Mouse (Mus musculus): Measurements from ENCODE around the gene Znrd1as.
"Not testable (repeated sequence)": the region's sequence is repeated elsewhere in the genome, so short reads cannot be mapped to it uniquely, and the experiment has no call there.

Znrd1as gene

GRCm38 (mm10) chr17:36950981-36951947 lies 7.1 kb upstream of the Znrd1as start, which contains the start of gene Ppp1r11:
Gene Ppp1r11 (minus strand): TSS chr17:36951741.
- in situ Hi-C loops (cut with MboI, MseI) = loop anchor here (5.0 kb wide), 2 partner anchors 76 to 679 kb away; partner anchors contain the start of gene Trim39 (in 1 of the 2)

DNA sequence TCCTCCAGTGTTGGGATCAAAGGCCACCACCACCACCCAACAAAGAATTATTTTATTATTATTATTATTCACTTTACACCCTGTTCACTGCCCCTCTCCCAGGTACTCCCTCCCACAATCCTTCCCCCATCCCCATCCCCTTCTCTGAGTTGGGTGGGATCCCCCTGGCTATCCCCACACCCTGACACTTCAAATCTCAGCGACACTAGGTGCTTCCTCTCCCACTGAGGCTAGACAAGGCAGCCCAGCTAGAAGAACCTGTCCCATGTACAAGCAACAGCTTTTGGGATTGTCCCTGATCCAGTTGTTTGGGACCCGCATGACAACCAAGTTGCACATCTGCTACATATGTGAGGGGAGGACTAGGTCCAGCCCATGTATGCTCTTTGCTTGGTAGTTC lies 5.8 kb upstream of the Znrd1as start:
- in situ Hi-C loops (cut with MboI, MseI) = loop anchor here (5.0 kb wide), 2 partner anchors 75 to 680 kb away; partner anchors contain the start of gene Trim39 (in 1 of the 2)

- in situ Hi-C loops (cut with MboI, MseI) = loop anchor here (5.0 kb wide), 2 partner anchors 74 to 681 kb away; partner anchors contain the start of gene Trim39 (in 1 of the 2)
Measured at GRCm38 (mm10) chr17:36953062-36953461, 5.3 kb upstream of the Znrd1as start.

DNA sequence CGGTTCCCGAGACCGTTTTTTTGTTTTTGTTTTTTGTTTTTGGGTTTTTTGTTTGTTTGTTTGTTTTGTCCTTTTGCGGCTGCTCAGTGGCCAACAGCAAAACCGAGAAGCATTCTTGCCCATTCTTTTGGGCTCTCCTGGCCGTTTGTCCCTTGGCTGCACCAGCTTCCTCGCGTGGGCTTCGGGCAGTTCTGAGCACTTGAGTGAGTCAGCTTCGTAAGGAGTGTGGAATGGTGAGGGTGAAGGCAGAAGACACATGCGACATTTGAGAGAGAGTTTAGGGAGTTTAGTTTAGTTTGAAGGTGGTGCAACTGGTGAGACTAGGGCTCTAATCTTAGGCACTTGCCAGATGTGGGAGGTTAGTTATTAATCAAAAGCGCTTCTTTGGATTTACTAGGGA lies 492 bp downstream of the Znrd1as start:
- in situ Hi-C loops (cut with MboI, MseI) = no loop called here

DNA sequence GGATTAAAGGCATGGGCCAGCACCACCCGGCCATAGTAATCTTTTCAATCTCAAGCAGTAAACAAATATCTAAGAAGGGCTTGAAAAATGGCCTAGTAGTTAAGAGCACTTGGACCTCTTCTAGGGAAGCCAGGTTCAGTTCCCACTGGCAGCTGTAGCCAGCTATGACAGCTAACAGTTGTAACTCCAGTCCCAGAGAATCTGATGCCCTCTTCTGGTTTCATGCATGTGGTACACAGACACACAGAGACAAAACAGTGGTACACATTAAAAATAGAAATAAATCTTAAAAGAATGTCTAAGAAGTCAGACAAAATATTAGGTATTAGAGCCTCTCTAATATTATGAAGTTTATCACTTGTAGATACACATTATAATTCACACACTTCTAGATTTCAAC lies 2.7 kb downstream of the Znrd1as start:
- in situ Hi-C loops (cut with MboI, MseI) = no loop called here

DNA sequence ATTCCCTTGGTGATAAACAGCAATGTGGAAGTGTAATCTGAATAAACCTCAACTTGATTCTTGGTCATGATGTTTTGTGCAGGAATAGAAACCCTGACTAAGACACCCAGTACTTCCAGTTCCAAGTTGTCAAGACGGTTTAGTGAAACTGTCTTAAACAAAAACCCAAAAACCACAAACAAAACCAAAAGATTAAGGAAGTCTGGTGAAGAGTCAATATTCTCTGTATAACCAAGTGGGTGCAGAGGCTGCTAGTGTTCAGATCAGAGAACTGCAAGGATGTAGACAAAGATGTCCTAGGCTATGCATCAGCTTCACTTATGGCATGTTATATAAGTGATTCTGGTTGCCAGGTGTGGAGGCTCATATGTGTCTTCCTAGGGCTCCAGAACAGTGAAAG lies 8.5 kb downstream of the Znrd1as start:
- in situ Hi-C loops (cut with MboI, MseI) = loop anchor here in 1 of 2 experiments (5.0 kb wide), 1 partner anchor 80 kb away; the partner anchor contains the start of gene Gabbr1

GRCm38 (mm10) chr17:36970316-36970890 lies 12.0 kb downstream of the Znrd1as start:
- in situ Hi-C loops (cut with MboI, MseI) = no loop called here

- in situ Hi-C loops (cut with MboI, MseI) = no loop called here
Measured at GRCm38 (mm10) chr17:36971172-36971850, 12.9 kb downstream of the Znrd1as start.

DNA sequence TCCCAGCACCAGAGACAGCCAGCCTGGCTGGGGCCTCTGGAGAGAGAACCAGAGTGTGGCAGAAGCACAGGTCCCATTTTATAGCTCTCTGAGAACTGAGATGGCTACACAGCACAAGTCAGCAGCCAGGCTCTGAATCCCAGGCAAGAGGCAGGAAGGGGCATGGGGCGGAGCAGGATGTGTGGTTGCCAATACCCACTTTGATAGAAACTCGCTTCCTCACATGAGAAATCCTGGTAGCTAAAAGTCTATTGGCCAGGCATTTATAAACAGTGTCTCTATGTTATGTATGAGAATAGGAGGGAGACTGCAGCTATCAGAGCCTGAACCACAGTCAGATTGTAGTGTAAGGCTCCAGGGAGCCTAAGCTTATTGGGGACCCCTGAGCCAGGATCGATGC lies 14.4 kb downstream of the Znrd1as start:
- in situ Hi-C loops (cut with MboI, MseI) = no loop called here

- in situ Hi-C loops (cut with MboI, MseI) = no loop called here
Measured at GRCm38 (mm10) chr17:36973271-36973787, 14.9 kb downstream of the Znrd1as start.

- in situ Hi-C loops (cut with MboI, MseI) = no loop called here
Measured at GRCm38 (mm10) chr17:36981221-36981813, 22.9 kb downstream of the Znrd1as start, which contains the start of gene 2410137M14Rik. Gene 2410137M14Rik (minus strand): TSS chr17:36981237.

DNA sequence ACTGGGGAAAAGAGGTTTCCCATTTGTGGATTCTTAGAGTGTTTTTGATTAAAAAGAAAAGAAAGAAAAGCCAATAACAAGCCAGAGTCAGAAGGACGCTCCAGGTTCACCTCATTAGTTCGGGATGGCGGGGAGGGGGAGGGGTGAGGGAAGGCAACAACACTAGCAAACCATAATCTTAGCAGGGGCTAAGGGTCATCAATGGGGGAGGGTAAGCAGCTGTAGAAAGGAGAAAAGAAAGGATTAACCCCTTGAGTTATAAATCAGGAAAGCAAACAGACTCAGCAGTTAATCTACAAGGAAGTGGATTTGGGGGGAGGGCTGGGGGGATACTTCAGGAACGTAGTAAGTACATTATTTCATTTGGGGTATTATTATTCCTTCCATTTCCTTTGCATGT lies 23.5 kb downstream of the Znrd1as start:
- in situ Hi-C loops (cut with MboI, MseI) = no loop called here

DNA sequence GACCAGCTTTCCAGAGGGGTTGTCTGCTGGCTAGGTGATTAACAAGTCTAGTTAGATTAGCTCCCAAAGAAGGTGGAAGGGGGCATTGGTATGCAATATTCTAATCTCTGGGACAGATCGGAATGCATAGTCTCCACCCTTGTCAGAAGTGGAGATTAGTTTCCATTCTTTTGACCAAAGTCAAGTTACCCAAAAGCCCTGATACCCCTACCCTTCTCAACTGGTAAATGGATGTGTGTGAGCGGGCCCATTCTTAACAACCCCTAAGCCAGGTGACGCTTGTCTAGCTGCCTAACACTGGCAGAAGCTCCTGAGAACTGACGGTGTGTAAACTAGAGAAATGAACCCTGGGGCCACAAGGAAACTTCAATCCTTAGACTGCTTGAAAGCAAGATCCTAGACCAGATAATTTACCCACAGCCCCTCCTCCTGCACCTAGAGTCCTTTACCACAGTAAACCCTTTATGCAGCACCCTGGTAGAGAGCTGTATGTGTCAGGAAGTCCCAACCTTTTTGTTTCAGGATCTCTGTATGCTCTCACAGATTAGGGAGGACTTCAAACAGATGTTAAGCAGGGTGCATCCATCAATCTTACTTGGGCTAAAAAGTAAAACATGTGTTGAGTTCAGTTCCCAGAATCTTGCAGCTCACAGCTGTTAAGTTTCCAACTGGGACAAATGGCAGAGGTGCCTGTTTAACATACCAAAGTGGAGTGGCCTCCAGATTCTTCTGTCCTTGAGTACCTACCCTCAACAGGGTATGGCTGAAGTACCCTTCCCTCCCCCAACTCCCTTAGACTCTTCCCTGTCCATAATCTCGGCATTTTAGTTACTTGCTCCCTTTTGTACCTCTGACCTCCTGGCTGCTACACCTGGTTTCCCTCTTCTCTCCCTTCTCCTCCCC lies 24.1 kb downstream of the Znrd1as start:
- in situ Hi-C loops (cut with MboI, MseI) = no loop called here

DNA sequence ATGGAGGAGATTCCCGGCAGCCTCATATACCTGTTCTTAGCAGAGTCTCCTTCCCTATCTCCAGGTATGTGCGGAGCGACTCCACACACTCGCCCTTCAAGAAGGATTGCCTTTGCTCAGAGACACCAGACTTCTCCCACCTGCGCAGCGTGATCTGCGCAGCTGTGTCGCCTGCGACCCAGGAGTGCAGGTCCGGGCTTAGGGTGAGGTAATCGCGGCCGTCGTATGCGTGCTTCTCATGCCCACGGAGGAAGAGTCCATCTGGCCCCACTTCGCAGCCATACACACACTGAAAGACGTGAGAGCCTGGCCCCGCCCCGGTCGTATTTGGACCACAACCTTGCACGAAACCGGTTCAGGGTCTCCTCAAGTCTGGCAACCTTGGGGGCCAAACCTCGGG lies 30.1 kb downstream of the Znrd1as start:
- in situ Hi-C loops (cut with MboI, MseI) = no loop called here

GRCm38 (mm10) chr17:36989437-36989836 lies 31.0 kb downstream of the Znrd1as start, which contains the start of gene H2-M5:
Gene H2-M5 (minus strand): TSS chr17:36989537.
- in situ Hi-C loops (cut with MboI, MseI) = no loop called here

- in situ Hi-C loops (cut with MboI, MseI) = not testable (repeated sequence)
Measured at GRCm38 (mm10) chr17:36990630-36991029, 32.2 kb downstream of the Znrd1as start.

- in situ Hi-C loops (cut with MboI, MseI) = no loop called here
Measured at GRCm38 (mm10) chr17:36992336-36993104, 34.1 kb downstream of the Znrd1as start.

- in situ Hi-C loops (cut with MboI, MseI) = no loop called here
Measured at GRCm38 (mm10) chr17:36993770-36994325, 35.5 kb downstream of the Znrd1as start.

DNA sequence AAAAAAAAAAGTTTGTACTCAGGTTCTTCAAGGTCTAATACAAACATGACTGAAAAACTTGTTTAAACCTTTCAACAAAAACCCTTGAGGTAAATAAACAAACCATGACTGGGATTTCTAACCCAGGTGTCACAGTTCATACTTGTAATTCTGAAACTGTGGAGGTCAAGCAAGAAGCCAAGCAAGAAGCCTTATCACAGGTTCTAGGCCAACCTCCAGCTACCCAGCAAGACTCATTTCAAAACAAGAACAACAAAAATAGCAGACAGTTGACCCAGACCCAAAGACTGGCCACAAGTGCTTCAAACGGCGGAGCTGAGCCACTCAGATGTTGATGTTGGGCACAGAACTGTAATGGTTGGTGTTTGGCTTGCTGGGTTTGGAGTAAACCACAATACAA lies 36.1 kb downstream of the Znrd1as start:
- in situ Hi-C loops (cut with MboI, MseI) = no loop called here
